Mouse (Mus musculus) liver, postnatal 0 days (tissue): ENCODE measurements around the gene Hnf1b. TPM values are rescaled to one million over a fixed set of nuclear protein-coding genes. Genes with fewer than 3 reads are reported as not detected.

Source experiments
- ATAC-seq: fragments of 200-750 bp; cut with Nextera tagmentation; 2 replicates; pipeline ENCODE4 v1.8.0; 2017; ENCODE audit warnings: mild to moderate bottlenecking, moderate library complexity
- DNase-seq: peaks from one replicate; pipeline ENCODE4 v3.0.0-alpha.2; 2016
- H3K27ac ChIP-seq: fragments of 300-500 bp; sonication (generic); 2 replicates; pipeline ENCODE4 v1.5.1; 2014; ENCODE audit warnings: antibody characterized with exemption, moderate library complexity, mild to moderate bottlenecking, low read depth
- H3K27me3 ChIP-seq: fragments of 300-500 bp; sonication (generic); 2 replicates; pipeline ENCODE4 v1.6.1; 2014; ENCODE audit warnings: low read length, control low read depth, mixed read lengths; ENCODE audit not compliant: insufficient read depth
- H3K36me3 ChIP-seq: fragments of 300-500 bp; sonication (generic); replicated peaks from 2 replicates; pipeline ENCODE4 v1.6.1; 2014; ENCODE audit warnings: mild to moderate bottlenecking, control low read depth, low read length, moderate library complexity, mixed read lengths; ENCODE audit not compliant: insufficient read depth
- H3K4me1 ChIP-seq: fragments of 300-500 bp; sonication (generic); 2 replicates; pipeline ENCODE4 v1.6.1; 2014; ENCODE audit warnings: antibody characterized with exemption, mild to moderate bottlenecking, control low read depth; ENCODE audit not compliant: insufficient read depth
- H3K4me2 ChIP-seq: fragments of 300-500 bp; sonication (generic); 2 replicates; pipeline ENCODE4 v1.6.1; 2014; ENCODE audit warnings: low read depth, mild to moderate bottlenecking, low read length, moderate library complexity, mixed read lengths
- H3K4me3 ChIP-seq: fragments of 300-500 bp; sonication (generic); 2 replicates; pipeline ENCODE4 v1.5.1; 2014; ENCODE audit warnings: low read depth, low read length
- H3K9ac ChIP-seq: fragments of 300-500 bp; sonication (generic); replicated peaks from 2 replicates; pipeline ENCODE4 v1.6.1; 2014; ENCODE audit warnings: mild to moderate bottlenecking, moderate library complexity
- H3K9me3 ChIP-seq: fragments of 300-500 bp; sonication (generic); 2 replicates; pipeline ENCODE4 v1.6.1; 2016; ENCODE audit warnings: mild to moderate bottlenecking, control low read depth, low read length, mixed read lengths
- CTCF ChIP-seq: sonication (generic); IDR thresholded peaks from 2 replicates; pipeline ENCODE4 v1.5.1; 2016; ENCODE audit warnings: antibody characterized with exemption, low read depth
- EP300 ChIP-seq: IDR thresholded peaks from 2 replicates; pipeline ENCODE4 v1.6.1; 2016; ENCODE audit warnings: antibody characterized with exemption, low read depth, mild to moderate bottlenecking
- WGBS: fragments of 180-500 bp; shearing (Covaris S2); extraction: QIAGEN DNeasy Blood & Tissue Kit; methylation state at CpG from one replicate; pipeline ENCODE4 v1.1.7; 2014; ENCODE audit not compliant: insufficient replicate concordance; 5-methylcytosine and 5-hydroxymethylcytosine counted together
- polyA plus RNA-seq: library from polyadenylated mRNA; unstranded; fragments of >200 nt; fragmentation: Nextera tagmentation; extraction: Ambion mirVana; gene quantifications from 2 replicates; pipeline ENCODE4 v1.2.1, GENCODE M21; 2015

Hnf1b gene
- polyA plus RNA-seq, 1 experiment from 2014 or later = 4.9 TPM

DNA sequence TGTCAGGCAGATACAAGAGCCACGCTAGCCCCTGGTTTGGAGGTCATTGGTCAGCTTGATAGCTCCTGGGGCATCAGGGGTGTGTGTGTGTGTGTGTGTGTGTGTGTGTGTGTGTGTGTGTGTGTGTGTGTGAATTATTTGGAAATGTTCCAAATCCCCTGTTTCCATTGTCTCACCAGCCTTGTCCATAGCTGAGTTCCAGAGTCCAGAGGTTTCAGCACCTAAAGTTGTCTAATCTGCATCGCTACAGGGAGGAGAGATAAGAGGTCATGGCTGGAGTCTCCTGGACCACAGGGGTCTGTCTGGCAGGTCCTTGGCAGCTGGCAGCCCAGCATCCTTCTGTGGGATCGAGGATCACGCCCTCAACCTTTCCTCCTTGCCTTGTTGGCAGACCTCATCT, 64.6 kb downstream of the Hnf1b start:
- Histone ChIP-seq H3K27me3 (no peaks in the 10 kb centered on the region), H3K9ac (no peak overlapping the region), H3K4me2 (no peak overlapping the region), H3K4me3 (no peak overlapping the region), H3K9me3 (no peaks in the 10 kb centered on the region), H3K27ac (peak overlapping the region; percentile 50), H3K36me3 (no peaks in the 10 kb centered on the region), H3K4me1 (peaks cover 10% of the 10 kb centered on the region)
- DNase-seq (no peak), ATAC-seq (peak; percentile 67)
- TF ChIP-seq EP300 (no peak), CTCF (no peak)
- 49% methylated on average over 4 of the region's 4 CpGs for WGBS

DNA sequence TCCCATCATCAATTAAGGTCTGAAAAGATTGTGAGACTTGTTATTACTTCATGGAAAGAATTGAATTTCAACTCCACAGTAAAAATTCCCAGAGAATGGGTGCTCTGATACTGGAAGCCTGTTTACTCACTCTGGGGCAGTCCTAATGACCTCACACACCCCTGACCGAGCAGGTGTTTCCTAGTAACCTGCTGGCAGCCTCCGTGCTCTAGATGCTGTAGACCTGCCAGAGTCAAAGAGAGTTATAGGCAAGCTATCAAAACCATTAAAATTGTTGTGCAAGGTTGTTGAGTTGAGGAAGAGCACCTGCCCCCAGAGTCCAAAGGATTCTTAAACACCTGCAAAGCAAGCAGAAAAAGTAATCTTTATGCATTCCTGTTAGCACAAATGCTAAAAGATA, 72.7 kb downstream of the Hnf1b start:
- no peaks in the 10 kb centered on the region for H3K9me3 ChIP-seq
- peak; percentile 29 for DNase-seq

GRCm38 (mm10) chr11:83927097-83927496, 77.2 kb downstream of the Hnf1b start:
- no peak overlapping the region for H3K9ac ChIP-seq
- H3K27me3 ChIP-seq = no peaks in the 10 kb centered on the region
- H3K9me3 ChIP-seq = no peaks in the 10 kb centered on the region
- no peaks in the 10 kb centered on the region for H3K36me3 ChIP-seq
- DNase-seq (peak; percentile 64), ATAC-seq (no peak)
- H3K4me1 ChIP-seq = peaks cover 4% of the 10 kb centered on the region; the same call in 1 of the 2 replicates
- H3K27ac ChIP-seq = no peak overlapping the region
- 44% methylated on average over 3 of the region's 3 CpGs for WGBS
- no peak overlapping the region for H3K4me2 ChIP-seq
- no peak overlapping the region for H3K4me3 ChIP-seq
- no peak for TF ChIP-seq EP300
- peak; percentile 77 for TF ChIP-seq CTCF

More for the DNA sequence above, 72.7 kb downstream of the Hnf1b start:
- H3K9ac ChIP-seq = no peak overlapping the region
- WGBS = 51% methylated on average over 2 of the region's 2 CpGs
- H3K27me3 ChIP-seq = no peaks in the 10 kb centered on the region
- 0 out of 2 replicates have a peak overlapping the region, but pooled peaks have one; percentile 12 for H3K27ac ChIP-seq
- no peak overlapping the region for H3K4me2 ChIP-seq
- no peak overlapping the region for H3K4me3 ChIP-seq
- ATAC-seq = peak; percentile 73
- H3K4me1 ChIP-seq = peaks cover 4% of the 10 kb centered on the region; the same call in 1 of the 2 replicates
- H3K36me3 ChIP-seq = no peaks in the 10 kb centered on the region
- TF ChIP-seq EP300 = no peak
- no peak for TF ChIP-seq CTCF

GRCm38 (mm10) chr11:83932506-83933106, 82.7 kb downstream of the Hnf1b start:
- H3K9ac ChIP-seq = no peak overlapping the region
- 0 out of 2 replicates have a peak, but pooled peaks cover 3% of the 10 kb centered on the region for H3K4me1 ChIP-seq
- H3K36me3 ChIP-seq = no peaks in the 10 kb centered on the region
- ATAC-seq (no peak), DNase-seq (no peak)
- H3K27ac ChIP-seq = no peak overlapping the region
- WGBS = 58% methylated on average over 10 of the region's 10 CpGs
- no peak for TF ChIP-seq CTCF
- no peak for TF ChIP-seq EP300
- H3K9me3 ChIP-seq = no peaks in the 10 kb centered on the region
- H3K4me3 ChIP-seq = no peak overlapping the region
- no peak overlapping the region for H3K4me2 ChIP-seq
- no peaks in the 10 kb centered on the region for H3K27me3 ChIP-seq

- Histone ChIP-seq H3K9ac (no peak overlapping the region), H3K9me3 (no peaks in the 10 kb centered on the region), H3K4me1 (0 out of 2 replicates have a peak, but pooled peaks cover 3% of the 10 kb centered on the region), H3K4me3 (no peak overlapping the region), H3K27me3 (no peaks in the 10 kb centered on the region), H3K4me2 (no peak overlapping the region), H3K27ac (no peak overlapping the region), H3K36me3 (no peaks in the 10 kb centered on the region)
- DNase-seq (no peak), ATAC-seq (no peak)
- no peak for TF ChIP-seq EP300
- no peak for TF ChIP-seq CTCF
- 69% methylated on average over 4 of the region's 4 CpGs for WGBS
Observed at GRCm38 (mm10) chr11:83933376-83933775, 83.5 kb downstream of the Hnf1b start.

GRCm38 (mm10) chr11:83935986-83936665, 86.3 kb downstream of the Hnf1b start:
- peak; percentile 95 for TF ChIP-seq CTCF
- TF ChIP-seq EP300 = no peak
- Histone ChIP-seq H3K9me3 (no peaks in the 10 kb centered on the region), H3K27ac (no peak overlapping the region), H3K36me3 (no peaks in the 10 kb centered on the region), H3K4me2 (no peak overlapping the region), H3K4me3 (no peak overlapping the region), H3K4me1 (0 out of 2 replicates have a peak, but pooled peaks cover 3% of the 10 kb centered on the region), H3K9ac (no peak overlapping the region), H3K27me3 (no peaks in the 10 kb centered on the region)
- ATAC-seq (peak; percentile 73), DNase-seq (peak; percentile 84)
- 22% methylated on average over 7 of the region's 7 CpGs for WGBS
